Mouse (Mus musculus) kidney, postnatal 0 days (tissue): Measurements from ENCODE around the gene Zfp287. TPM values are rescaled to one million over a fixed set of nuclear protein-coding genes. Genes with fewer than 3 reads are reported as not detected.

ENCODE experiments used
- ATAC-seq: fragments of 200-750 bp; cut with Nextera tagmentation; replicated peaks from 2 replicates; pipeline ENCODE4 v1.8.0; 2017; ENCODE audit warnings: low read depth, moderate number of reproducible peaks, moderate TSS enrichment, moderate library complexity; ENCODE audit not compliant: low FRiP score
- DNase-seq: peaks from one replicate; pipeline ENCODE4 v3.0.0-alpha.2; 2016; ENCODE audit warnings: low spot score
- H3K27ac ChIP-seq: fragments of 300-500 bp; sonication (generic); 2 replicates; pipeline ENCODE4 v1.5.1; 2014; ENCODE audit warnings: mild to moderate bottlenecking
- H3K27me3 ChIP-seq: fragments of 300-500 bp; sonication (generic); 2 replicates; pipeline ENCODE4 v1.6.1; 2014; ENCODE audit warnings: low read length, mixed read lengths; ENCODE audit not compliant: insufficient read depth
- H3K36me3 ChIP-seq: fragments of 300-500 bp; sonication (generic); 2 replicates; pipeline ENCODE4 v1.6.1; 2014; ENCODE audit warnings: low read length, mixed read lengths; ENCODE audit not compliant: insufficient read depth
- H3K4me1 ChIP-seq: fragments of 300-500 bp; sonication (generic); replicated peaks from 2 replicates; pipeline ENCODE4 v1.6.1; 2014; ENCODE audit warnings: antibody characterized with exemption, low read length, mixed read lengths; ENCODE audit not compliant: insufficient read depth
- H3K4me2 ChIP-seq: fragments of 300-500 bp; sonication (generic); 2 replicates; pipeline ENCODE4 v1.6.1; 2014; ENCODE audit warnings: mild to moderate bottlenecking, low read length, moderate library complexity, mixed read lengths
- H3K4me3 ChIP-seq: fragments of 300-500 bp; sonication (generic); replicated peaks from 2 replicates; pipeline ENCODE4 v1.5.1; 2014; ENCODE audit warnings: low read depth, low read length
- H3K9ac ChIP-seq: fragments of 300-500 bp; sonication (generic); 2 replicates; pipeline ENCODE4 v1.6.1; 2014; ENCODE audit warnings: low read depth, low read length
- H3K9me3 ChIP-seq: fragments of 300-500 bp; sonication (generic); replicated peaks from 2 replicates; pipeline ENCODE4 v1.6.1; 2016; ENCODE audit warnings: low read length, inconsistent platforms, mixed read lengths
- CTCF ChIP-seq: IDR thresholded peaks from 2 replicates; pipeline ENCODE4 v1.5.1; 2016; ENCODE audit warnings: antibody characterized with exemption, low read depth, mild to moderate bottlenecking, moderate library complexity
- WGBS: fragments of 180-500 bp; shearing (Covaris S2); extraction: QIAGEN DNeasy Blood & Tissue Kit; methylation state at CpG from one replicate; pipeline ENCODE4 v1.1.7; 2014; 5-methylcytosine and 5-hydroxymethylcytosine counted together
- polyA plus RNA-seq: library from polyadenylated mRNA; unstranded; fragments of >200 nt; fragmentation: Nextera tagmentation; extraction: Ambion mirVana; gene quantifications from 2 replicates; pipeline ENCODE4 v1.2.1, GENCODE M21; 2015

Gene Zfp287
- polyA plus RNA-seq, 1 experiment from 2014 or later = 4.5 TPM

- 83% methylated on average over 6 of the region's 6 CpGs for WGBS
- DNase-seq = no peak
These were observed 61.7 kb downstream of the Zfp287 start for GRCm38 (mm10) chr11:62670006-62670405.

GRCm38 (mm10) chr11:62669471-62669870 is 62.2 kb downstream of the Zfp287 start:
- Histone ChIP-seq H3K4me1 (no peaks in the 10 kb centered on the region), H3K27ac (no peak overlapping the region), H3K4me3 (no peak overlapping the region), H3K4me2 (no peak overlapping the region), H3K36me3 (0 out of 2 replicates have a peak, but pooled peaks cover 3% of the 10 kb centered on the region), H3K27me3 (no peaks in the 10 kb centered on the region), H3K9me3 (no peaks in the 10 kb centered on the region), H3K9ac (no peak overlapping the region)
- ATAC-seq = no peak
- TF ChIP-seq CTCF = no peak
- DNase-seq = no peak
- WGBS = 72% methylated on average over 12 of the region's 12 CpGs

More at GRCm38 (mm10) chr11:62670006-62670405, 61.7 kb downstream of the Zfp287 start:
- H3K4me2 ChIP-seq = no peak overlapping the region
- H3K36me3 ChIP-seq = 0 out of 2 replicates have a peak, but pooled peaks cover 3% of the 10 kb centered on the region
- H3K27me3 ChIP-seq = no peaks in the 10 kb centered on the region
- no peak for TF ChIP-seq CTCF
- no peak overlapping the region for H3K27ac ChIP-seq
- H3K4me1 ChIP-seq = no peaks in the 10 kb centered on the region
- ATAC-seq = no peak
- H3K9me3 ChIP-seq = no peaks in the 10 kb centered on the region
- no peak overlapping the region for H3K4me3 ChIP-seq
- no peak overlapping the region for H3K9ac ChIP-seq

- Histone ChIP-seq H3K27ac (no peak overlapping the region), H3K9ac (no peak overlapping the region), H3K9me3 (no peaks in the 10 kb centered on the region), H3K27me3 (no peaks in the 10 kb centered on the region), H3K4me3 (no peak overlapping the region), H3K36me3 (0 out of 2 replicates have a peak, but pooled peaks cover 3% of the 10 kb centered on the region), H3K4me1 (no peaks in the 10 kb centered on the region), H3K4me2 (no peak overlapping the region)
- no peak for ATAC-seq
- no peak for DNase-seq
- WGBS = 90% methylated on average over 5 of the region's 5 CpGs
- no peak for TF ChIP-seq CTCF
These were observed 62.7 kb downstream of the Zfp287 start for GRCm38 (mm10) chr11:62668986-62669385.

GRCm38 (mm10) chr11:62664250-62664649 is 67.5 kb downstream of the Zfp287 start:
- H3K4me1 ChIP-seq = no peaks in the 10 kb centered on the region; the same call in 1 of the 2 replicates
- TF ChIP-seq CTCF = no peak
- WGBS = 88% methylated on average over 6 of the region's 6 CpGs

GRCm38 (mm10) chr11:62660885-62661284 is 70.8 kb downstream of the Zfp287 start:
- 59% methylated on average over 4 of the region's 4 CpGs for WGBS
- no peak overlapping the region for H3K4me3 ChIP-seq
- ATAC-seq (no peak), DNase-seq (no peak)
- no peak for TF ChIP-seq CTCF
- H3K9ac ChIP-seq = no peak overlapping the region
- no peak overlapping the region for H3K27ac ChIP-seq
- no peaks in the 10 kb centered on the region; the same call in 1 of the 2 replicates for H3K4me1 ChIP-seq
- H3K27me3 ChIP-seq = no peaks in the 10 kb centered on the region
- 0 out of 2 replicates have a peak, but pooled peaks cover 10% of the 10 kb centered on the region for H3K36me3 ChIP-seq
- no peak overlapping the region for H3K4me2 ChIP-seq
- no peaks in the 10 kb centered on the region for H3K9me3 ChIP-seq

More at GRCm38 (mm10) chr11:62664250-62664649, 67.5 kb downstream of the Zfp287 start:
- no peak overlapping the region for H3K4me3 ChIP-seq
- H3K36me3 ChIP-seq = 0 out of 2 replicates have a peak, but pooled peaks cover 3% of the 10 kb centered on the region
- no peaks in the 10 kb centered on the region for H3K9me3 ChIP-seq
- no peak overlapping the region for H3K9ac ChIP-seq
- ATAC-seq (no peak), DNase-seq (no peak)
- H3K27ac ChIP-seq = no peak overlapping the region
- H3K27me3 ChIP-seq = no peaks in the 10 kb centered on the region
- H3K4me2 ChIP-seq = no peak overlapping the region

- no peaks in the 10 kb centered on the region; the same call in 1 of the 2 replicates for H3K4me1 ChIP-seq
- no peak overlapping the region for H3K4me2 ChIP-seq
- DNase-seq (no peak), ATAC-seq (no peak)
- no peaks in the 10 kb centered on the region for H3K27me3 ChIP-seq
- H3K27ac ChIP-seq = no peak overlapping the region
- peaks cover 9% of the 10 kb centered on the region; the same call in 1 of the 2 replicates for H3K36me3 ChIP-seq
- no peak for TF ChIP-seq CTCF
- no peak overlapping the region for H3K4me3 ChIP-seq
- H3K9me3 ChIP-seq = no peaks in the 10 kb centered on the region
- no peak overlapping the region for H3K9ac ChIP-seq
- 84% methylated on average over 3 of the region's 3 CpGs for WGBS
These were observed 79.6 kb downstream of the Zfp287 start for GRCm38 (mm10) chr11:62652080-62652479.

GRCm38 (mm10) chr11:62651563-62651962 is 80.1 kb downstream of the Zfp287 start:
- Histone ChIP-seq H3K4me3 (no peak overlapping the region), H3K36me3 (peaks cover 8% of the 10 kb centered on the region; the same call in 1 of the 2 replicates), H3K4me1 (peaks cover 5% of the 10 kb centered on the region), H3K27ac (no peak overlapping the region), H3K4me2 (no peak overlapping the region), H3K9me3 (no peaks in the 10 kb centered on the region), H3K9ac (no peak overlapping the region), H3K27me3 (no peaks in the 10 kb centered on the region)
- no peak for ATAC-seq
- no peak for TF ChIP-seq CTCF
- DNase-seq = no peak
- WGBS = 92% methylated on average over 3 of the region's 3 CpGs

Other genes starting within 250 kb of the Zfp287 start
- 17.1 and 17.6 TPM in 2 replicates for gene Cenpv, start 192.6 kb downstream of the Zfp287 start, polyA plus RNA-seq
- 2,759 and 3,018 TPM in 2 replicates for gene Ubb, start 180.7 kb downstream of the Zfp287 start, polyA plus RNA-seq
- 1.7 and 2.4 TPM in 2 replicates for gene Trpv2, start 157.4 kb downstream of the Zfp287 start, polyA plus RNA-seq
- 12.6 and 14.8 TPM in 2 replicates for gene Lrrc75a, start 83.4 kb downstream of the Zfp287 start, polyA plus RNA-seq
- gene Mmgt2, start 83.2 kb downstream of the Zfp287 start, polyA plus RNA-seq = 70.8 and 73.1 TPM in 2 replicates
- 0.45 TPM in 1 of 2 replicates, not detected in the other for gene Gm10428, start 21.2 kb upstream of the Zfp287 start, polyA plus RNA-seq
- 10.8 and 11.4 TPM in 2 replicates for gene Zfp286, start 57.6 kb upstream of the Zfp287 start, polyA plus RNA-seq
- 16.4 and 18.1 TPM in 2 replicates for gene Trim16, start 88.3 kb upstream of the Zfp287 start, polyA plus RNA-seq
- gene Fbxw10, start 115.2 kb upstream of the Zfp287 start, polyA plus RNA-seq = 0.53 and 0.93 TPM in 2 replicates
- 83.6 and 83.7 TPM in 2 replicates for gene Tvp23b, start 147.6 kb upstream of the Zfp287 start, polyA plus RNA-seq
- 0.17 TPM in 1 of 2 replicates, not detected in the other for gene Cdrt4, start 219.3 kb upstream of the Zfp287 start, polyA plus RNA-seq